Mouse (Mus musculus): ENCODE data around the gene Ang. TPM values are rescaled to one million over a fixed set of nuclear protein-coding genes. Genes with fewer than 3 reads are reported as not detected.

The Ang gene
- polyA plus RNA-seq, 1 experiment from 2014 or later = 2.8 TPM

GRCm38 (mm10) chr14:51144451-51144850, 53.5 kb downstream of the Ang start:
- Histone ChIP-seq H3K4me2 (replicated peaks; ENCODE audit: low read depth, low read length) (no peak overlapping the region), H3K9ac (ENCODE audit: low read depth, low read length) (no peak overlapping the region), H3K27me3 (ENCODE audit: control insufficient read depth, insufficient read depth, low read length) (no peaks in the 10 kb centered on the region), H3K4me3 (ENCODE audit: low read depth, low read length) (no peak overlapping the region), H3K36me3 (ENCODE audit: control insufficient read depth, insufficient read depth, low read length) (no peaks in the 10 kb centered on the region), H3K4me1 (replicated peaks; ENCODE audit: control insufficient read depth, insufficient read depth, low read length) (no peaks in the 10 kb centered on the region), H3K27ac (ENCODE audit: low read depth, low read length) (no peak overlapping the region), H3K9me3 (ENCODE audit: control insufficient read depth, low read length) (no peaks in the 10 kb centered on the region)
- ATAC-seq (ENCODE audit: low FRiP score) (no peak), DNase-seq (ENCODE audit: low spot score) (no peak)
- WGBS = 93% methylated on average over 4 of the region's 4 CpGs

- 83% methylated on average over 6 of the region's 6 CpGs for WGBS
- no peak overlapping the region for H3K4me2 ChIP-seq (replicated peaks; ENCODE audit: low read depth, low read length)
- ATAC-seq (ENCODE audit: low FRiP score) (no peak), DNase-seq (ENCODE audit: low spot score) (no peak)
- no peaks in the 10 kb centered on the region for H3K36me3 ChIP-seq (ENCODE audit: control insufficient read depth, insufficient read depth, low read length)
- no peaks in the 10 kb centered on the region for H3K27me3 ChIP-seq (ENCODE audit: control insufficient read depth, insufficient read depth, low read length)
- no peak overlapping the region for H3K9ac ChIP-seq (ENCODE audit: low read depth, low read length)
- H3K27ac ChIP-seq (ENCODE audit: low read depth, low read length) = no peak overlapping the region
- no peaks in the 10 kb centered on the region for H3K4me1 ChIP-seq (replicated peaks; ENCODE audit: control insufficient read depth, insufficient read depth, low read length)
- no peaks in the 10 kb centered on the region for H3K9me3 ChIP-seq (ENCODE audit: control insufficient read depth, low read length)
- no peak overlapping the region for H3K4me3 ChIP-seq (ENCODE audit: low read depth, low read length)
These were observed 54.6 kb downstream of the Ang start for GRCm38 (mm10) chr14:51145521-51145920.

GRCm38 (mm10) chr14:51146685-51147084, 55.7 kb downstream of the Ang start, which contains the start of gene Rnase1:
TSS of gene Rnase1 (minus strand) at chr14:51146785.
- no peak for DNase-seq (ENCODE audit: low spot score)
- Histone ChIP-seq H3K4me2 (replicated peaks; ENCODE audit: low read depth, low read length) (no peak within 1 kb of the TSS), H3K27me3 (ENCODE audit: control insufficient read depth, insufficient read depth, low read length) (no peaks in the 10 kb centered on the region), H3K9me3 (ENCODE audit: control insufficient read depth, low read length) (no peaks in the 10 kb centered on the region), H3K4me1 (replicated peaks; ENCODE audit: control insufficient read depth, insufficient read depth, low read length) (no peaks in the 10 kb centered on the region), H3K27ac (ENCODE audit: low read depth, low read length) (no peak within 1 kb of the TSS), H3K4me3 (ENCODE audit: low read depth, low read length) (no peak within 1 kb of the TSS), H3K36me3 (ENCODE audit: control insufficient read depth, insufficient read depth, low read length) (no peaks in the 10 kb centered on the region), H3K9ac (ENCODE audit: low read depth, low read length) (no peak within 1 kb of the TSS)
- no peak; the same call in 1 of the 2 replicates for ATAC-seq (ENCODE audit: low FRiP score)
- WGBS = 43% methylated on average over 2 of the region's 2 CpGs

GRCm38 (mm10) chr14:51148006-51148405, 57.1 kb downstream of the Ang start:
- Histone ChIP-seq H3K9ac (ENCODE audit: low read depth, low read length) (no peak overlapping the region), H3K4me2 (replicated peaks; ENCODE audit: low read depth, low read length) (no peak overlapping the region), H3K36me3 (ENCODE audit: control insufficient read depth, insufficient read depth, low read length) (no peaks in the 10 kb centered on the region), H3K4me3 (ENCODE audit: low read depth, low read length) (no peak overlapping the region), H3K27ac (ENCODE audit: low read depth, low read length) (no peak overlapping the region), H3K9me3 (ENCODE audit: control insufficient read depth, low read length) (no peaks in the 10 kb centered on the region), H3K4me1 (replicated peaks; ENCODE audit: control insufficient read depth, insufficient read depth, low read length) (no peaks in the 10 kb centered on the region), H3K27me3 (ENCODE audit: control insufficient read depth, insufficient read depth, low read length) (no peaks in the 10 kb centered on the region)
- DNase-seq (ENCODE audit: low spot score) = no peak
- no peak for ATAC-seq (ENCODE audit: low FRiP score)
- 61% methylated on average over 3 of the region's 3 CpGs for WGBS

GRCm38 (mm10) chr14:51149164-51149563, 58.2 kb downstream of the Ang start:
- Histone ChIP-seq H3K27ac (ENCODE audit: low read depth, low read length) (no peak overlapping the region), H3K9me3 (ENCODE audit: control insufficient read depth, low read length) (no peaks in the 10 kb centered on the region), H3K36me3 (ENCODE audit: control insufficient read depth, insufficient read depth, low read length) (no peaks in the 10 kb centered on the region), H3K4me3 (ENCODE audit: low read depth, low read length) (no peak overlapping the region), H3K27me3 (ENCODE audit: control insufficient read depth, insufficient read depth, low read length) (no peaks in the 10 kb centered on the region), H3K4me2 (replicated peaks; ENCODE audit: low read depth, low read length) (no peak overlapping the region), H3K9ac (ENCODE audit: low read depth, low read length) (no peak overlapping the region), H3K4me1 (replicated peaks; ENCODE audit: control insufficient read depth, insufficient read depth, low read length) (no peaks in the 10 kb centered on the region)
- WGBS = 71% methylated on average over 5 of the region's 5 CpGs
- DNase-seq (ENCODE audit: low spot score) = no peak
- ATAC-seq (ENCODE audit: low FRiP score) = no peak

GRCm38 (mm10) chr14:51150206-51150831, 59.4 kb downstream of the Ang start:
- H3K27ac ChIP-seq (ENCODE audit: low read depth, low read length) = no peak overlapping the region
- H3K4me1 ChIP-seq (replicated peaks; ENCODE audit: control insufficient read depth, insufficient read depth, low read length) = no peaks in the 10 kb centered on the region
- DNase-seq (ENCODE audit: low spot score) = no peak
- H3K4me3 ChIP-seq (ENCODE audit: low read depth, low read length) = no peak overlapping the region
- 92% methylated on average over 3 of the region's 3 CpGs for WGBS
- ATAC-seq (ENCODE audit: low FRiP score) = no peak
- no peak overlapping the region for H3K9ac ChIP-seq (ENCODE audit: low read depth, low read length)
- no peaks in the 10 kb centered on the region for H3K9me3 ChIP-seq (ENCODE audit: control insufficient read depth, low read length)
- no peaks in the 10 kb centered on the region for H3K27me3 ChIP-seq (ENCODE audit: control insufficient read depth, insufficient read depth, low read length)
- no peaks in the 10 kb centered on the region for H3K36me3 ChIP-seq (ENCODE audit: control insufficient read depth, insufficient read depth, low read length)
- H3K4me2 ChIP-seq (replicated peaks; ENCODE audit: low read depth, low read length) = no peak overlapping the region

Other genes with a start within 250 kb of the Ang start
- 5.8 and 6.1 TPM in 2 replicates for gene Tep1, start 220.6 kb upstream of the Ang start, polyA plus RNA-seq (2014; fragmentation: Nextera tagmentation; extraction: Ambion mirVana)
- gene Klhl33, start 193.6 kb upstream of the Ang start, polyA plus RNA-seq (2014; fragmentation: Nextera tagmentation; extraction: Ambion mirVana) = 0.11 TPM in 1 of 2 replicates, not detected in the other
- 146 and 160 TPM in 2 replicates for gene Osgep, start 166.3 kb upstream of the Ang start, polyA plus RNA-seq (2014; fragmentation: Nextera tagmentation; extraction: Ambion mirVana)
- gene Apex1, start 166.2 kb upstream of the Ang start, polyA plus RNA-seq (2014; fragmentation: Nextera tagmentation; extraction: Ambion mirVana) = 344 and 364 TPM in 2 replicates
- 53.8 and 55.6 TPM in 2 replicates for gene Pip4p1, start 160.3 kb upstream of the Ang start, polyA plus RNA-seq (2014; fragmentation: Nextera tagmentation; extraction: Ambion mirVana)
- gene Pnp, start 160.1 kb upstream of the Ang start, polyA plus RNA-seq (2014; fragmentation: Nextera tagmentation; extraction: Ambion mirVana) = 62.1 and 63.9 TPM in 2 replicates
- gene Gm49342, start 146.6 kb upstream of the Ang start, polyA plus RNA-seq (2014; fragmentation: Nextera tagmentation; extraction: Ambion mirVana) = not detected in 2 replicates
- gene Pnp2, start 135.2 kb upstream of the Ang start, polyA plus RNA-seq (2014; fragmentation: Nextera tagmentation; extraction: Ambion mirVana) = 0.36 and 0.52 TPM in 2 replicates
- not detected in 2 replicates for gene Rnase10, start 83.4 kb upstream of the Ang start, polyA plus RNA-seq (2014; fragmentation: Nextera tagmentation; extraction: Ambion mirVana)
- not detected in 2 replicates for gene Rnase9, start 49.3 kb upstream of the Ang start, polyA plus RNA-seq (2014; fragmentation: Nextera tagmentation; extraction: Ambion mirVana)
- gene Rnase11, start 41.0 kb upstream of the Ang start, polyA plus RNA-seq (2014; fragmentation: Nextera tagmentation; extraction: Ambion mirVana) = not detected in 2 replicates
- not detected in 2 replicates for gene Rnase12, start 33.5 kb upstream of the Ang start, polyA plus RNA-seq (2014; fragmentation: Nextera tagmentation; extraction: Ambion mirVana)
- not detected in 2 replicates for gene Olfr750, start 16.7 kb upstream of the Ang start, polyA plus RNA-seq (2014; fragmentation: Nextera tagmentation; extraction: Ambion mirVana)
- gene Rnase4, start 73 bp upstream of the Ang start, polyA plus RNA-seq (2014; fragmentation: Nextera tagmentation; extraction: Ambion mirVana) = 17.3 and 19.2 TPM in 2 replicates
- gene Eddm3b, start 23.3 kb downstream of the Ang start, polyA plus RNA-seq (2014; fragmentation: Nextera tagmentation; extraction: Ambion mirVana) = 0.15 and 0.24 TPM in 2 replicates
- 0.24 TPM in 1 of 2 replicates, not detected in the other for gene Rnase6, start 32.8 kb downstream of the Ang start, polyA plus RNA-seq (2014; fragmentation: Nextera tagmentation; extraction: Ambion mirVana)
- gene Rnase1, start 55.6 kb downstream of the Ang start, polyA plus RNA-seq (2014; fragmentation: Nextera tagmentation; extraction: Ambion mirVana) = 0.20 TPM in 1 of 2 replicates, not detected in the other
- gene Rnase2b, start 71.1 kb downstream of the Ang start, polyA plus RNA-seq (2014; fragmentation: Nextera tagmentation; extraction: Ambion mirVana) = not detected in 2 replicates
- not detected in 2 replicates for gene Ang2, start 108.0 kb downstream of the Ang start, polyA plus RNA-seq (2014; fragmentation: Nextera tagmentation; extraction: Ambion mirVana)
- gene Ear14, start 112.2 kb downstream of the Ang start, polyA plus RNA-seq (2014; fragmentation: Nextera tagmentation; extraction: Ambion mirVana) = not detected in 2 replicates
- not detected in 2 replicates for gene Rnase2a, start 165.0 kb downstream of the Ang start, polyA plus RNA-seq (2014; fragmentation: Nextera tagmentation; extraction: Ambion mirVana)

Data from hindbrain, embryonic 11.5 days (tissue).